Mouse (Mus musculus): ENCODE results near the gene Klk1b26. TPM values are rescaled to one million over a fixed set of nuclear protein-coding genes. Genes with fewer than 3 reads are reported as not detected.
"Not testable (repeated sequence)": the region's sequence is repeated elsewhere in the genome, so short reads cannot be mapped to it uniquely, and the experiment has no call there.

Gene Klk1b26
- polyA plus RNA-seq, 1 experiment from 2014 or later: not detected

DNA sequence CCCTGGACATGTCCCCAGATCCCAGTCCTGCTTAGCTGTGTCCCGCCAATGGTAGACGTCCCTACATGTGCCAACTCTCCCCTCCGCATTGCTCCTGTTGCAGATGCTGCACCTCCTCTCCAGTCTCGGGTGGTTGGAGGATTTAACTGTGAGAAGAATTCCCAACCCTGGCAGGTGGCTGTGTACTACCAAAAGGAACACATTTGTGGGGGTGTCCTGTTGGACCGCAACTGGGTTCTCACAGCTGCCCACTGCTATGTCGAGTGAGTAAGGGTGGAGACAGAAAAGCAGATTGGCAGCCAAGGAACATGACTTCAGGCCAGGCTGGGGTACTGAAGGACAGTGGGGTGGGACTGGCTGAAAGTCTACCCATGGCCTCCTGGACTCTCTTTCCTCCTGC lies 2.7 kb downstream of the Klk1b26 start:
- H3K36me3 ChIP-seq (ENCODE audit: control insufficient read depth, insufficient read depth, low read length); H3K27me3 ChIP-seq (ENCODE audit: control insufficient read depth, insufficient read depth, low read length); H3K4me3 ChIP-seq (ENCODE audit: low read depth, low read length); DNase-seq (ENCODE audit: low spot score); H3K4me2 ChIP-seq (ENCODE audit: low read depth, severe bottlenecking); H3K27ac ChIP-seq (replicated peaks; ENCODE audit: low read depth, low read length); ATAC-seq (ENCODE audit: insufficient number of reproducible peaks, low FRiP score, low TSS enrichment, low read depth); H3K4me1 ChIP-seq (ENCODE audit: control insufficient read depth, insufficient read depth, low read length); H3K9ac ChIP-seq (ENCODE audit: low read length); H3K9me3 ChIP-seq (ENCODE audit: control insufficient read depth, low read length): not testable (repeated sequence)
- WGBS: 88% methylated on average over 6 of the region's 6 CpGs

DNA sequence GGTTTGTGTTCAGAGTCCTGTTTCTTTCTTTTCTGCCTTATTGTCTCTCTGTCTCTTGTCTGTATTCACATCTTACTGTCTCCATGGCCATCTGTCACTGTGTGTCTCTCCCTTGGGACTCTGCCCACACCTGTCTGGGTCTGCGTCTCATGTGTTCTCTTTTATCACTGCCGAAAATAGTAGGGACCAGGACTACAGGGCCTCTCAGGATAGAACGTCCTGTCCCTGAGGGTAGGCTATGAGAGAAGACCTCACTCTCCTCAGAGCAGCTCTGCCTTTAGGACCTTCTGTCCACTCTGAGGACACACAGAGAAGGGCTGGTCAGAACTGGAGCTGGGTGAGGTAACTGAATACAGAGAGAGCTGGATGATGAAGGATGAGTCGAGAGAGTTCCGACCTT lies 3.1 kb downstream of the Klk1b26 start:
- no peak overlapping the region for H3K9ac ChIP-seq (ENCODE audit: low read length)
- no peaks in the 10 kb centered on the region for H3K4me1 ChIP-seq (ENCODE audit: control insufficient read depth, insufficient read depth, low read length)
- no peaks in the 10 kb centered on the region for H3K9me3 ChIP-seq (ENCODE audit: control insufficient read depth, low read length)
- 87% methylated on average over 5 of the region's 5 CpGs for WGBS
- ATAC-seq (ENCODE audit: insufficient number of reproducible peaks, low FRiP score, low TSS enrichment, low read depth) (no peak), DNase-seq (ENCODE audit: low spot score) (no peak)
- H3K4me2 ChIP-seq (ENCODE audit: low read depth, severe bottlenecking): no peak overlapping the region
- no peaks in the 10 kb centered on the region for H3K36me3 ChIP-seq (ENCODE audit: control insufficient read depth, insufficient read depth, low read length)
- no peaks in the 10 kb centered on the region for H3K27me3 ChIP-seq (ENCODE audit: control insufficient read depth, insufficient read depth, low read length)
- H3K4me3 ChIP-seq (ENCODE audit: low read depth, low read length): no peak overlapping the region
- no peak overlapping the region for H3K27ac ChIP-seq (replicated peaks; ENCODE audit: low read depth, low read length)

DNA sequence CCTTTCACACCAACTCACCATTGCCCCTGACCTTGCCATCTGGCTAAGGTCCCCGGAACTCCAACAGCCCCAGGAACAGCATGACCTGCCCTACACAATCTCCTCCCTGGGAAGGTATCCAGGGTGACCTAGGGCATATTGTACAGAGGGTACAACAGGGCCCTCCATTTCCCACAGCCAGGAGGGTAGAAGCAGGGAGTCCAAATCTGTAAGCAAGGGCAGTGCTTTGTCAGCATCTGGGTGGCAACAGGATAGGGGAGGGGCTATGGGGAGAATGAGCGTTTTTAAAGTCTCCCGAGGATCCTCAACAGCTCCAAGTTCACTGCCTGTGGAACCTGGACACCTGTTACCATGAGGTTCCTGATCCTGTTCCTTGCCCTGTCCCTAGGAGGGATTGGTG lies 40.0 kb downstream of the Klk1b26 start, which contains the start of gene Klk1b27:
TSS of gene Klk1b27 (plus strand) at position 301 of the 400 bp plus-strand sequence.
- 82% methylated on average over 3 of the region's 3 CpGs for WGBS
- DNase-seq (ENCODE audit: low spot score): not testable (repeated sequence)

More for the DNA sequence above, 40.0 kb downstream of the Klk1b26 start, which contains the start of gene Klk1b27:
- H3K4me3 ChIP-seq (ENCODE audit: low read depth, low read length); ATAC-seq (ENCODE audit: insufficient number of reproducible peaks, low FRiP score, low TSS enrichment, low read depth); H3K9me3 ChIP-seq (ENCODE audit: control insufficient read depth, low read length); H3K27me3 ChIP-seq (ENCODE audit: control insufficient read depth, insufficient read depth, low read length); H3K4me2 ChIP-seq (ENCODE audit: low read depth, severe bottlenecking); H3K9ac ChIP-seq (ENCODE audit: low read length); H3K27ac ChIP-seq (replicated peaks; ENCODE audit: low read depth, low read length); H3K4me1 ChIP-seq (ENCODE audit: control insufficient read depth, insufficient read depth, low read length); H3K36me3 ChIP-seq (ENCODE audit: control insufficient read depth, insufficient read depth, low read length): not testable (repeated sequence)

Other genes with a start within 250 kb of the Klk1b26 start
- not detected in 2 replicates for gene Klk12, start 243.3 kb upstream of the Klk1b26 start, polyA plus RNA-seq (2014; fragmentation: Nextera tagmentation; extraction: Ambion mirVana)
- not detected in 2 replicates for gene Klk11, start 237.6 kb upstream of the Klk1b26 start, polyA plus RNA-seq (2014; fragmentation: Nextera tagmentation; extraction: Ambion mirVana)
- gene Klk10, start 231.1 kb upstream of the Klk1b26 start, polyA plus RNA-seq (2014; fragmentation: Nextera tagmentation; extraction: Ambion mirVana): 0.15 TPM in 1 of 2 replicates, not detected in the other
- gene Klk9, start 220.3 kb upstream of the Klk1b26 start, polyA plus RNA-seq (2014; fragmentation: Nextera tagmentation; extraction: Ambion mirVana): not detected in 2 replicates
- 15.8 and 16.1 TPM in 2 replicates for gene Klk8, start 214.6 kb upstream of the Klk1b26 start, polyA plus RNA-seq (2014; fragmentation: Nextera tagmentation; extraction: Ambion mirVana)
- 0.23 TPM in 1 of 2 replicates, not detected in the other for gene Klk7, start 200.9 kb upstream of the Klk1b26 start, polyA plus RNA-seq (2014; fragmentation: Nextera tagmentation; extraction: Ambion mirVana)
- 0.24 TPM in 1 of 2 replicates, not detected in the other for gene Klk6, start 187.7 kb upstream of the Klk1b26 start, polyA plus RNA-seq (2014; fragmentation: Nextera tagmentation; extraction: Ambion mirVana)
- gene Klk5, start 170.2 kb upstream of the Klk1b26 start, polyA plus RNA-seq (2014; fragmentation: Nextera tagmentation; extraction: Ambion mirVana): not detected in 2 replicates
- 0.16 TPM in 2 replicates for gene Klk4, start 131.0 kb upstream of the Klk1b26 start, polyA plus RNA-seq (2014; fragmentation: Nextera tagmentation; extraction: Ambion mirVana)
- gene Klk15, start 78.4 kb upstream of the Klk1b26 start, polyA plus RNA-seq (2014; fragmentation: Nextera tagmentation; extraction: Ambion mirVana): not detected in 2 replicates
- gene Klk1b8, start 61.5 kb upstream of the Klk1b26 start, polyA plus RNA-seq (2014; fragmentation: Nextera tagmentation; extraction: Ambion mirVana): not detected in 2 replicates
- gene Klk1b1, start 45.4 kb upstream of the Klk1b26 start, polyA plus RNA-seq (2014; fragmentation: Nextera tagmentation; extraction: Ambion mirVana): not detected in 2 replicates
- not detected in 2 replicates for gene Klk1b9, start 36.1 kb upstream of the Klk1b26 start, polyA plus RNA-seq (2014; fragmentation: Nextera tagmentation; extraction: Ambion mirVana)
- not detected in 2 replicates for gene Klk1b11, start 16.3 kb upstream of the Klk1b26 start, polyA plus RNA-seq (2014; fragmentation: Nextera tagmentation; extraction: Ambion mirVana)
- gene Klk1b27, start 40.1 kb downstream of the Klk1b26 start, polyA plus RNA-seq (2014; fragmentation: Nextera tagmentation; extraction: Ambion mirVana): not detected in 2 replicates
- not detected in 2 replicates for gene Klk1b21, start 90.2 kb downstream of the Klk1b26 start, polyA plus RNA-seq (2014; fragmentation: Nextera tagmentation; extraction: Ambion mirVana)
- not detected in 2 replicates for gene Klk1b22, start 100.5 kb downstream of the Klk1b26 start, polyA plus RNA-seq (2014; fragmentation: Nextera tagmentation; extraction: Ambion mirVana)
- not detected in 2 replicates for gene Klk1b16, start 124.6 kb downstream of the Klk1b26 start, polyA plus RNA-seq (2014; fragmentation: Nextera tagmentation; extraction: Ambion mirVana)
- gene Klk1b24, start 176.1 kb downstream of the Klk1b26 start, polyA plus RNA-seq (2014; fragmentation: Nextera tagmentation; extraction: Ambion mirVana): not detected in 2 replicates
- gene Klk1b3, start 186.0 kb downstream of the Klk1b26 start, polyA plus RNA-seq (2014; fragmentation: Nextera tagmentation; extraction: Ambion mirVana): not detected in 2 replicates
- gene Klk1b4, start 195.3 kb downstream of the Klk1b26 start, polyA plus RNA-seq (2014; fragmentation: Nextera tagmentation; extraction: Ambion mirVana): not detected in 2 replicates
- not detected in 2 replicates for gene Klk1b5, start 203.8 kb downstream of the Klk1b26 start, polyA plus RNA-seq (2014; fragmentation: Nextera tagmentation; extraction: Ambion mirVana)
- not detected in 2 replicates for gene Klk1, start 213.2 kb downstream of the Klk1b26 start, polyA plus RNA-seq (2014; fragmentation: Nextera tagmentation; extraction: Ambion mirVana)
- gene Gm36864, start 224.0 kb downstream of the Klk1b26 start, polyA plus RNA-seq (2014; fragmentation: Nextera tagmentation; extraction: Ambion mirVana): not detected in 2 replicates
- 0.88 and 1.1 TPM in 2 replicates for gene 1700028J19Rik, start 234.5 kb downstream of the Klk1b26 start, polyA plus RNA-seq (2014; fragmentation: Nextera tagmentation; extraction: Ambion mirVana)
- 135 and 146 TPM in 2 replicates for gene 2410002F23Rik, start 234.6 kb downstream of the Klk1b26 start, polyA plus RNA-seq (2014; fragmentation: Nextera tagmentation; extraction: Ambion mirVana)
- 0.26 and 0.31 TPM in 2 replicates for gene Acp4, start 245.2 kb downstream of the Klk1b26 start, polyA plus RNA-seq (2014; fragmentation: Nextera tagmentation; extraction: Ambion mirVana)
- not detected in 2 replicates for gene Gm15517, start 249.3 kb downstream of the Klk1b26 start, polyA plus RNA-seq (2014; fragmentation: Nextera tagmentation; extraction: Ambion mirVana)

Data from limb, embryonic 11.5 days (tissue).